Mouse (Mus musculus) MEL (cell line): ENCODE measurements around the gene Rapgef6. TPM values are rescaled to one million over a fixed set of nuclear protein-coding genes. Genes with fewer than 3 reads are reported as not detected.

Experiments
- DNase-seq: peaks from one replicate; pipeline ENCODE4 v3.0.0; 2011; ENCODE audit warnings: low read depth, low spot score
- H3K27ac ChIP-seq: 2 replicates; pipeline ENCODE4 v1.5.1; 2012; ENCODE audit warnings: low read depth, mild to moderate bottlenecking, control low read depth, low read length, moderate library complexity; ENCODE audit not compliant: control insufficient read depth
- H3K27me3 ChIP-seq, 2 experiments: fragments of 150-350 bp in 1 of 2; sonication (generic) in 1 of 2; 2 replicates each; pipeline ENCODE4 v1.6.1; 2012; ENCODE audit warnings: low read length in 2 of 2, mild to moderate bottlenecking in 2 of 2, improper control_type of control experiment in 1 of 2, moderate library complexity in 1 of 2; ENCODE audit not compliant: insufficient read depth in 2 of 2, control insufficient read depth in 1 of 2
- H3K36me3 ChIP-seq, 2 experiments: 2 replicates each; pipeline ENCODE4 v1.6.1; 2012 to 2014; ENCODE audit warnings: low read length in 2 of 2, improper control_type of control experiment in 1 of 2, inconsistent platforms in 1 of 2, mild to moderate bottlenecking in 1 of 2; ENCODE audit not compliant: insufficient read depth in 2 of 2, control insufficient read depth in 1 of 2
- H3K4me1 ChIP-seq, 2 experiments: fragments of 150-350 bp in 1 of 2; sonication (generic) in 1 of 2; 2 replicates each; pipeline ENCODE4 v1.6.1; 2012; ENCODE audit warnings: low read length in 2 of 2, improper control_type of control experiment in 1 of 2, mild to moderate bottlenecking in 1 of 2; ENCODE audit not compliant: insufficient read depth in 2 of 2, control insufficient read depth in 1 of 2
- H3K4me3 ChIP-seq, 2 experiments: fragments of 150-350 bp in 1 of 2; sonication (generic) in 1 of 2; 2 replicates each; pipeline ENCODE4 v1.5.1; 2012; ENCODE audit warnings: low read depth in 2 of 2, low read length in 2 of 2, mild to moderate bottlenecking in 2 of 2, moderate library complexity in 2 of 2, control low read depth in 1 of 2, improper control_type of control experiment in 1 of 2; ENCODE audit not compliant: control insufficient read depth in 1 of 2, insufficient read depth in 1 of 2
- H3K79me2 ChIP-seq: 2 replicates; pipeline ENCODE4 v1.6.1; 2012; ENCODE audit warnings: mild to moderate bottlenecking, low read length, moderate library complexity; ENCODE audit not compliant: control insufficient read depth, poor library complexity, insufficient read depth
- H3K9ac ChIP-seq: 2 replicates; pipeline ENCODE4 v1.6.1; 2012; ENCODE audit warnings: low read depth, mild to moderate bottlenecking, control low read depth, low read length, moderate library complexity; ENCODE audit not compliant: control insufficient read depth, poor library complexity, severe bottlenecking
- H3K9me3 ChIP-seq: fragments of 150-350 bp; sonication (generic); replicated peaks from 2 replicates; pipeline ENCODE4 v1.6.1; 2012; ENCODE audit warnings: mild to moderate bottlenecking, low read length, improper control_type of control experiment, moderate library complexity; ENCODE audit not compliant: insufficient read depth
- BHLHE40 ChIP-seq: IDR thresholded peaks from 2 replicates; pipeline ENCODE4 v1.6.1; 2012; ENCODE audit warnings: low read depth, mild to moderate bottlenecking, inconsistent platforms, low read length, improper control_type of control experiment, borderline replicate concordance
- CHD1 ChIP-seq: IDR thresholded peaks from 2 replicates; pipeline ENCODE4 v1.6.1; 2012; ENCODE audit warnings: low read depth, mild to moderate bottlenecking, inconsistent platforms, low read length, improper control_type of control experiment
- CTCF ChIP-seq, 3 experiments: IDR thresholded peaks in 2 of 3; conservative IDR thresholded peaks in 1 of 3; 2 replicates each; pipeline ENCODE4 v1.5.1; 2011 to 2012; ENCODE audit warnings: low read length in 3 of 3, low read depth in 2 of 3, mild to moderate bottlenecking in 2 of 3, improper control_type of control experiment in 1 of 3, inconsistent platforms in 1 of 3, mixed read lengths in 1 of 3, moderate library complexity in 1 of 3; ENCODE audit not compliant: control insufficient read depth in 1 of 3, insufficient read depth in 1 of 3, poor library complexity in 1 of 3, severe bottlenecking in 1 of 3
- E2F4 ChIP-seq: IDR thresholded peaks from 2 replicates; pipeline ENCODE4 v1.6.1; 2011; ENCODE audit warnings: low read depth, low read length, improper control_type of control experiment, borderline replicate concordance
- ELF1 ChIP-seq: IDR thresholded peaks from 2 replicates; pipeline ENCODE4 v1.6.1; 2014; ENCODE audit warnings: low read depth, mild to moderate bottlenecking, inconsistent platforms, low read length, improper control_type of control experiment, moderate library complexity
- EP300 ChIP-seq, 2 experiments: IDR thresholded peaks; 2 replicates each; pipeline ENCODE4 v1.6.1; 2011; ENCODE audit warnings: improper control_type of control experiment in 2 of 2, low read length in 2 of 2, low read depth in 1 of 2, mild to moderate bottlenecking in 1 of 2
- GABPA ChIP-seq: IDR thresholded peaks from 2 replicates; pipeline ENCODE4 v1.6.1; 2012; ENCODE audit warnings: low read depth, mild to moderate bottlenecking, inconsistent platforms, low read length, improper control_type of control experiment, moderate library complexity
- GATA1 ChIP-seq: IDR thresholded peaks from 2 replicates; pipeline ENCODE4 v1.6.1; 2011; ENCODE audit warnings: low read depth, low read length, improper control_type of control experiment
- MAX ChIP-seq: IDR thresholded peaks from 2 replicates; pipeline ENCODE4 v1.6.1; 2011; ENCODE audit warnings: low read length, improper control_type of control experiment
- MAZ ChIP-seq: IDR thresholded peaks from 2 replicates; pipeline ENCODE4 v1.6.1; 2012; ENCODE audit warnings: low read depth, mild to moderate bottlenecking, inconsistent platforms, low read length, improper control_type of control experiment
- MEF2A ChIP-seq: IDR thresholded peaks from 2 replicates; pipeline ENCODE4 v1.6.1; 2014; ENCODE audit warnings: low read depth, mild to moderate bottlenecking, inconsistent platforms, low read length, improper control_type of control experiment; ENCODE audit not compliant: poor library complexity, insufficient replicate concordance, severe bottlenecking; ENCODE audit errors: extremely low read depth
- MXI1 ChIP-seq: IDR thresholded peaks from 2 replicates; pipeline ENCODE4 v1.6.1; 2011; ENCODE audit warnings: mild to moderate bottlenecking, low read depth, low read length, improper control_type of control experiment
- MYB ChIP-seq: IDR thresholded peaks from 2 replicates; pipeline ENCODE4 v1.6.1; 2011; ENCODE audit warnings: mild to moderate bottlenecking, low read depth, low read length, improper control_type of control experiment
- NRF1 ChIP-seq: IDR thresholded peaks from 2 replicates; pipeline ENCODE4 v1.6.1; 2014; ENCODE audit warnings: low read depth, mild to moderate bottlenecking, inconsistent platforms, low read length, improper control_type of control experiment, moderate library complexity; ENCODE audit not compliant: poor library complexity, insufficient read depth, severe bottlenecking
- POLR2A ChIP-seq, 2 experiments: IDR thresholded peaks; 2 replicates each; pipeline ENCODE4 v1.6.1; 2011 to 2012; ENCODE audit warnings: low read length in 2 of 2, mild to moderate bottlenecking in 2 of 2, control low read depth in 1 of 2, improper control_type of control experiment in 1 of 2, low read depth in 1 of 2, moderate library complexity in 1 of 2; ENCODE audit not compliant: control insufficient read depth in 1 of 2, insufficient read depth in 1 of 2, poor library complexity in 1 of 2
- POLR2AphosphoS2 ChIP-seq: IDR thresholded peaks from 2 replicates; pipeline ENCODE4 v1.6.1; 2011; ENCODE audit warnings: low read length, improper control_type of control experiment
- POLR2AphosphoS5 ChIP-seq: IDR thresholded peaks from 2 replicates; pipeline ENCODE4 v1.6.1; 2012; ENCODE audit warnings: low read depth, borderline replicate concordance, mild to moderate bottlenecking, inconsistent platforms, low read length, moderate library complexity, mixed read lengths
- RAD21 ChIP-seq: IDR thresholded peaks from 2 replicates; pipeline ENCODE4 v1.6.1; 2011; ENCODE audit warnings: mild to moderate bottlenecking, low read depth, low read length, improper control_type of control experiment
- TAL1 ChIP-seq: IDR thresholded peaks from 2 replicates; pipeline ENCODE4 v1.6.1; 2012; ENCODE audit warnings: mild to moderate bottlenecking, inconsistent platforms, low read length, moderate library complexity, mixed read lengths
- TBP ChIP-seq: IDR thresholded peaks from 2 replicates; pipeline ENCODE4 v1.8.0; 2011; ENCODE audit warnings: low read depth, low read length, improper control_type of control experiment
- TCF12 ChIP-seq: IDR thresholded peaks from 2 replicates; pipeline ENCODE4 v1.6.1; 2014; ENCODE audit warnings: low read depth, mild to moderate bottlenecking, inconsistent platforms, low read length, improper control_type of control experiment, moderate library complexity
- USF1 ChIP-seq: IDR thresholded peaks from 2 replicates; pipeline ENCODE4 v1.6.1; 2014; ENCODE audit warnings: low read depth, mild to moderate bottlenecking, inconsistent platforms, low read length, improper control_type of control experiment, moderate library complexity
- ZKSCAN1 ChIP-seq: IDR thresholded peaks from 2 replicates; pipeline ENCODE4 v1.6.1; 2012; ENCODE audit warnings: low read depth, mild to moderate bottlenecking, inconsistent platforms, low read length, improper control_type of control experiment, moderate library complexity
- ZNF384 ChIP-seq: IDR thresholded peaks from 2 replicates; pipeline ENCODE4 v1.6.1; 2012; ENCODE audit warnings: low read depth, mild to moderate bottlenecking, inconsistent platforms, low read length, improper control_type of control experiment
- polyA plus RNA-seq, 2 experiments: library from polyadenylated mRNA; stranded (reverse) in 1 of 2; unstranded in 1 of 2; fragments of >175 nt in 1 of 2; fragments of >200 nt in 1 of 2; gene quantifications; 2 replicates each; pipeline versions ENCODE4 v1.2.1 to v1.2.4; 2012; ENCODE audit warnings: low replicate concordance in 2 of 2, low read depth in 1 of 2; ENCODE audit not compliant: insufficient read length in 2 of 2, insufficient read depth in 1 of 2, missing spikeins in 1 of 2
- total RNA-seq: library from RNA; depleted of rRNA; stranded (reverse); fragments of 300-350 nt; gene quantifications from 2 replicates; pipeline ENCODE4 v1.2.3, GENCODE M21; 2012

Gene Rapgef6
- total and polyA plus RNA-seq, 3 experiments, result 21.1 to 31.8 TPM; not detected in 1

- H3K27ac ChIP-seq, result no peak overlapping the region
- H3K36me3 ChIP-seq, result peaks cover 2 to 23% of the 10 kb centered on the region in 2 experiments
- H3K79me2 ChIP-seq, result no peaks in the 10 kb centered on the region
- no peaks in the 10 kb centered on the region for H3K27me3 ChIP-seq
- TF ChIP-seq POLR2AphosphoS5 (no peak), NRF1 (no peak), GABPA (no peak)
- no peaks in the 10 kb centered on the region for H3K9me3 ChIP-seq
- DNase-seq, result no peak
- H3K4me3 ChIP-seq, result no peak overlapping the region
- H3K9ac ChIP-seq, result no peak overlapping the region
- peaks cover 0 to 11% of the 10 kb centered on the region in 2 experiments; a peak in 2 of 4 replicates for H3K4me1 ChIP-seq
Measured at GRCm38 (mm10) chr11:54735114-54735513, 212.5 kb downstream of the Rapgef6 start.

- Histone ChIP-seq H3K4me1 (peaks cover 0 to 16% of the 10 kb centered on the region in 2 experiments; a peak in 2 of 4 replicates), H3K36me3 (peaks cover 2 to 28% of the 10 kb centered on the region in 2 experiments)
Measured at GRCm38 (mm10) chr11:54736903-54737302, 214.3 kb downstream of the Rapgef6 start.

GRCm38 (mm10) chr11:54739012-54739750 lies 216.5 kb downstream of the Rapgef6 start:
- H3K36me3 ChIP-seq, result peaks cover 0 to 22% of the 10 kb centered on the region in 2 experiments; a peak in 3 of 4 replicates
- H3K27me3 ChIP-seq, result no peaks in the 10 kb centered on the region
- TF ChIP-seq ZKSCAN1 (no peak), ELF1 (no peak), MAX (no peak), MAZ (no peak), POLR2AphosphoS2 (no peak), ZNF384 (no peak), TAL1 (peak; percentile 25; the same call in 1 of the 2 replicates), E2F4 (no peak), TBP (no peak), USF1 (no peak), GATA1 (peak; percentile 68; the same call in 1 of the 2 replicates), TCF12 (no peak), RAD21 (no peak), BHLHE40 (no peak), NRF1 (no peak), EP300 (IDR thresholded peaks at IDR 0.05; ENCODE audit: low read depth in 1 of 2, low read length in 2 of 2) (peak; percentile 56; a peak in 3 of 4 replicates), POLR2A (IDR thresholded peaks at IDR 0.05; ENCODE audit: control insufficient read depth in 1 of 2, insufficient read depth in 1 of 2, low read depth in 1 of 2, low read length in 2 of 2, poor library complexity in 1 of 2) (no peak)
- no peaks in the 10 kb centered on the region for H3K9me3 ChIP-seq
- no peak overlapping the region for H3K27ac ChIP-seq
- DNase-seq, result peak; percentile 52
- H3K9ac ChIP-seq, result no peak overlapping the region
- no peak overlapping the region for H3K4me3 ChIP-seq
- H3K4me1 ChIP-seq, result peaks cover 0 to 16% of the 10 kb centered on the region in 2 experiments; a peak in 2 of 4 replicates
- no peaks in the 10 kb centered on the region for H3K79me2 ChIP-seq

More at GRCm38 (mm10) chr11:54736903-54737302, 214.3 kb downstream of the Rapgef6 start:
- no peak overlapping the region for H3K9ac ChIP-seq
- H3K27ac ChIP-seq, result no peak overlapping the region
- H3K79me2 ChIP-seq, result no peaks in the 10 kb centered on the region
- H3K27me3 ChIP-seq, result no peaks in the 10 kb centered on the region
- TF ChIP-seq POLR2A (IDR thresholded peaks at IDR 0.05; ENCODE audit: control insufficient read depth in 1 of 2, insufficient read depth in 1 of 2, low read depth in 1 of 2, low read length in 2 of 2, poor library complexity in 1 of 2) (no peak), TCF12 (no peak), CTCF (IDR thresholded peaks at IDR 0.05 in 2 of 3, conservative IDR thresholded peaks at IDR 0.05 in 1 of 3; ENCODE audit: control insufficient read depth in 1 of 3, insufficient read depth in 1 of 3, low read depth in 2 of 3, low read length in 3 of 3, poor library complexity in 1 of 3, severe bottlenecking in 1 of 3) (no peak), MEF2A (no peak), USF1 (no peak), CHD1 (no peak), MXI1 (no peak; the same call in 1 of the 2 replicates), MYB (no peak), TBP (no peak)
- no peak overlapping the region for H3K4me3 ChIP-seq
- DNase-seq, result peak; percentile 28
- no peaks in the 10 kb centered on the region for H3K9me3 ChIP-seq
